Mouse (Mus musculus) lung, adult 18-20 months (tissue): Measurements from ENCODE around the gene Abat.
A peak's percentile ranks its signal among the peaks of the same experiment; 100 is the strongest.

Experiments used
- DNase-seq, 2 experiments: peaks; one replicate each; pipeline ENCODE4 v3.0.0; 2022; ENCODE audit warnings: mixed read lengths in 2 of 2

The Abat gene

DNA sequence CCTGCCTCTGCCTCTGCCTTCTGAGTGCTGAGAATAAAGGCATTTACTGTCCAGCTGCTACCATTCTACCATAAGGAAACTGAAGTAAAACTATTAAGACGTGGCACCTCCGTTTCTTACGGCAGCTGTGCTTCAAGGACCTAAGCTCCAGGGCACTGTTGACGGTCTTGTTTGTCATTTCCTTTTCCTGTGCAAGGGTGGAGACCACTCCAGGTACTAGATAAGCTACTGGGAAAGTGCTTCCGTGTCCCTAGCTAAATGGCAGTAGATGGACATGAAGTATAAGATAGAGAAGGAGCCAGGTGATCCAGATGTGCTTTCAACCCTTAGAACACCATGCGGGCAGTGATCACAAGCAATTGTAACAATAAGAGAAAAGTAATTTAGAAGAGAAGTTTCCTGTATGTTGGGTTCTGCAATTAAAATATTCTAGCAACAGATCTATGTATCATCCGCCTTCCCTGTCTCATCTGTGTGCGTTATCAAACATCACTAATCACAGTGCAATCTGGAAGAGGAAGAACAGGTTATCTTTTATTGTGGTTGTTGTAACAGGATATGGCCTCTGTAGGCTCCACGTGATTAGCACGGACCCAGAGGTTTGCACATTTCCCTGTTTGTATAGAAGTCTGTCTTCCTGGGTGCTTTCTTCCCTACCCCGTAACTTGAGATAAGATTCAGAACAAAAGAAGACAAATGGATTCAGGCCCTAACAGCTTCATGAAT, 126.4 kb downstream of the Abat start:
- DNase-seq, result no peak

GRCm38 (mm10) chr16:8643855-8644254, 130.6 kb downstream of the Abat start:
- DNase-seq, result peak in 1 of 2 experiments; percentile 51

GRCm38 (mm10) chr16:8645546-8645945, 132.3 kb downstream of the Abat start:
- no peak for DNase-seq

- no peak for DNase-seq
Measured at GRCm38 (mm10) chr16:8650007-8650406, 136.8 kb downstream of the Abat start.

DNA sequence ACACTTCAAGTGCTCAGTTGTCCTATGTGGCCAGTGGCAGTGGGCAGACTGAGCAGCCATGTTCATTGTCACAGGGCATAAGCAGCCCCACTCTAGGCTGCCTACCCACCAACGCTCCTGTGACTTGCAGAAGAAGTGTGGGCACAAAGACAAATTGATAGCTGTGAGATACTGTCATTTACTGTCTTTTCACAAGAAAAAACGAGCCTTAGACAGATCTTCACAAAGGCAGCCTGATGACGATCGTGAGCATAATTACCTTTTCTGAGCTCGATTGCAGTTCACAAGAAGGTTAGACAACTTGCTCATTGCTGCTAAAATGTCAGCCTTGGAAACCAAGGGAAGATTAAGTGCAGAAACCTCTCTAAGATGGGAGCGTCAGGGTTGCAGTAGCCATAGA, 141.9 kb downstream of the Abat start:
- no peak for DNase-seq

GRCm38 (mm10) chr16:8655599-8655998, 142.4 kb downstream of the Abat start:
- DNase-seq, result peak in 1 of 2 experiments; percentile 51

DNA sequence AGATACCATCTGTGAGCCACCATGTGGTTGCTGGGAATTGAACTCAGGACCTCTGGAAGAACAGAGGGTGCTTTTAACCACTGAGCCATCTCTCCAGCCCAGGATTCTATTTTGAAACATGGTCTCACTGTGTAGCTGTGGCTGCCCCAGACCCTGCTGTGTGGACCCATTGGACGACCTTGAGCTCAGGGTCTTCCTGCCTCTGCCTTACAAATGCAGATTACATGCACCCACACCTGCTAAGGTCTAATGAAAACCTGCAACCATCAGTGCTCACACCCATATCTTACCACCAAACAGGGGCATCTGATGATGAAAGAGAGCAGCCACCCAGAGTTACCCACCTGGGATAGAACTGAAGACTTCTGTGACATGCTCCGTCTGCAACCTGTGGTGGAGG, 143.0 kb downstream of the Abat start:
- no peak for DNase-seq

DNA sequence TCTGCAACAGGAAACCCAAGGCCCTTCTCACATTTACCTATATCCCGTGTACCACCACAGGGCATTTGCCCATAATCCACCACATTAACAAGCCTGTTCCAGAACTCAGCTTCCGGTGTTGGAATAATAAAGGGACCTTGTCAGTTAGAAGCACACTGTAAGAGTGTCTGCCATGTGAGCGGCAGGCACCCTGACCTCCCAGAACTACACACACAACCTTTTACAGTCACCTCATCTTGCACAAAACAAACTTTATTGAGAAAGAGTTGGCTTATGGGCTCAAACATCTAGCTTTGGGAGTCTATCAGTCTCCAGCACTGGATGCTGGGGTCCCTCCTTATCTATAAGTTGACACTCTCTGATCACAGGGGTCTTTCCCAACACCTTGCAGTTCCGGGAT, 145.1 kb downstream of the Abat start:
- DNase-seq, result no peak

GRCm38 (mm10) chr16:8658764-8659163, 145.5 kb downstream of the Abat start:
- no peak for DNase-seq

- DNase-seq, result no peak
Measured at GRCm38 (mm10) chr16:8663022-8663421, 149.8 kb downstream of the Abat start.

DNA sequence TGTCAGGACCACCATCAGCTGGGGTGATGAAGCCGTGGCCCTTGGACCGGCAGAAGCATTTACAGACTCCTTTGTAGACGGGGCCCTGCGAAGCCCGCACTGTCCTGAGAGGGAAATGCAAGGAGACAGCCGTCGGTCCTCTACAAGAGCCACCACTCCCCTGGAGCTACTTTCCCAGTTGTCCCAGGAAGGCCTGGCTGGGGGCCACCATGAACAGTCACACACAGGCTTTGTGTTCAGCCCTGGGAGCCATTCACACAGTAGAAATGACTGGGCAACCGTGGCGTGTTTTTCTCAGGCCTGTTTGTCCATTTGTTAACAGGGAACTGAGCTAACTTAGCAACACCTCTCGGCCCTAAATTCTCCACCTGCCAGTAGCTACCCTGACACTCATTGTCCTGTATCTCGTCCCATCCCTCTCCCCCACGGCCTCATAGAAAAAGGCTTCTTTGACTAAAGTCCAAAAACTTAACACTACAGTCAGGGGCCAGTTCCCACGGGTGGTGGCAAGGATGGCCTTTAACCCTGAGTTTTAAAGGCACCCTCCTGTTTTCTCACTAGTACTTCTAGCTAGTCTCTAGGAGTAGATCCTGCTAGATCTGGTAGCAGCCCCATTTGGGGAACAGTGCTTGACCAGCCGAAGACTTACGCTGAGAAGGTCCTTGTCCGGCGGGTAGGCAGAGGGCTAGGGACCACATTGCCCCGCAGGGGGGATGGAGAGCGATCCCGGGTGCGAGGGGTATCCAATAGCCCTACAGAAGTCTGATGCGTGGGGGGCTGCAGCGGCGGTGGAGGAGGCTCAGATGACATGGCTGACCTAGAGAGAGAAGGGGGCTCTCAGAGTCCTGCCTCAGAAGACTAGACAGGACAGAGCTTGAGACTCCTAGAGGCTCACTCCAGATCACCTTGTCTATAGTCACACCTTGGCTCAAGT, 150.6 kb downstream of the Abat start:
- DNase-seq, result no peak

DNA sequence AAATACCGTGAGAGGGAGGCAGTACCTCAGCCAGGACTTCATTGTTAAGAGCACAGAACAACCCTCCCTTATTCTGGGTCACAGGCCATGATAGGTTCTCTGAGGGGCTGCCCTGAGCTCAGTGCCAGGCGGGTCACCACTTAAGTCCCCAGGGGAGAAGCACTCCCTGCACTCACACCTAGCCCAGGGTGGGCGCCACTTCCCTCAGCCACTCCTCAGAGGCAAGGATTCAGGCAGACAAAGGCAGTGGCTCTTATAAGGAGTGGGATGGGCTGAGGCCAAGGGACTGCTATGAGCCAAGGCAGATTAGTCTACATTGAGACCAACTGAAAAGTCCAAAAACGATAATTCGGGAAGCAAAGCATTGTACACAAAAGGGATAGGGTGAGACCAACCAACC, 152.1 kb downstream of the Abat start:
- DNase-seq, result peak in 1 of 2 experiments; percentile 46

DNA sequence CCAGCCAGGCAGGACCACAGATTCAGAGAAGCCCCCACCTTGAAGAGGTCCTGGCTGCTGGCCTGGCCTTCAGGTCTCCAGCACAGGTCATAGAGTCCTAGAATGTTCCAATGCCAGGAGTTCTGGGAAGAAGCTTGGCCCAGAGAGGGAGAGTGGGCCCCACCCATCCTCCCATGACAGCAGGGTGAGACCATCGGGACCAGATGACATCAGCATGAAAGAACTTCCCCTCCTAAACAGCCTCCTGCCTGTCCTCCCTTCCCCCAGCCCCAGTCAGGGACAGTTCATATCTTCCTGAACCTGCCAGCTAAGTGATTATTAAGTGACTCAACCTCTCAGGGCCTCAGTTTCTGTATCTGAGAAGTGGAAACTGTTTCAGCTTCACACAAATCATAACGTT, 153.2 kb downstream of the Abat start:
- peak; percentile 83 to 88 for DNase-seq

GRCm38 (mm10) chr16:8667261-8667660, 154.0 kb downstream of the Abat start:
- peak; percentile 60 to 67 for DNase-seq

DNA sequence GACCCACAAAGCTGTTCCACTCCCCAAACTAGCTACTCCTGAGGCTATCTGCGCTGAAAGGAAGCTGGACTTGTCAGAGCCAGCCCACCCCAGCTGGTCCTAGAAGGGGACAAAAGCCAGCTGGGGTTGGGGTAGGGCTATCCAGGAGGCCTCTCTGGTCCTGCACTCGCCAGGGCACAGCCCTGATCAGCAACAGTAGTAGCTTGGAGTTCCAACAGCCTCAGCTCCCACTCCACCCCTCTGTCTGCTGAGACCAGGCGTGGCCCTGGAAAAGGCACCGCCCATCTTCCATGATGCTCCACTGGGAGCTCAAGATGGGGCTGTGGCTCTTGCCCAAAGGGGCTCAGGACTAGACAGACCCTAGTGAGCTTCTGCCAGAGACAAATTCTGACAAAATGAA, 154.6 kb downstream of the Abat start:
- no peak for DNase-seq

DNA sequence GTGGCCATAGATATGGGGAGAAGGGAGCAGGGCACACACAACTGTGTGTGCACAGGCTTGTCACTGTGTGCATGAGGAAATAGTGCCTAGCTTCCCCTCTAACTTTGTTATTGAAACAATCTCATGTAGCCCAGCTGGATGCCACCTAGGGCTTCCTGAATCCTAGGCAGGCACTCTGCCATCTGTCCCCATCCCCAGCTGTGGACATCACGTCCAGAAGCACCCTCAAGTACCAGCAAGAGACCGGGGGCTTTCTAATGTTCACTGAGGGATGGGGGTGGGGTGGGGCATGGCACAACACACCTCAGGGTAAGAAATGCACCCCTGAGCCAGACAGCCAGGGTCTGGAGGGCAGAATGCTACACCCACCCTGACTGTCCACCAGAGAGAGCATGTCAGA, 155.2 kb downstream of the Abat start:
- DNase-seq, result no peak

- no peak for DNase-seq
Measured at GRCm38 (mm10) chr16:8669432-8669831, 156.2 kb downstream of the Abat start.

GRCm38 (mm10) chr16:8670041-8671035, 157.1 kb downstream of the Abat start:
- no peak for DNase-seq
